Mouse (Mus musculus) megakaryocyte, embryonic 14.5 days (primary cell): ENCODE data around the gene Tmem95. TPM values are rescaled to one million over a fixed set of nuclear protein-coding genes. Genes with fewer than 3 reads are reported as not detected.

ENCODE experiments used
- H3K27me3 ChIP-seq: replicated peaks from 2 replicates; pipeline ENCODE3; 2012; ENCODE audit warnings: inconsistent platforms
- H3K36me3 ChIP-seq: replicated peaks from 2 replicates; pipeline ENCODE3; 2012; ENCODE audit warnings: low read length, inconsistent platforms, mixed read lengths
- H3K4me1 ChIP-seq: 2 replicates; pipeline ENCODE4 v1.6.1; 2012; ENCODE audit warnings: inconsistent platforms
- H3K4me3 ChIP-seq: replicated peaks from 2 replicates; pipeline ENCODE3; 2012; ENCODE audit warnings: moderate library complexity, mild to moderate bottlenecking, inconsistent platforms
- H3K9me3 ChIP-seq: 2 replicates; pipeline ENCODE4 v1.6.1; 2012; ENCODE audit warnings: inconsistent platforms
- FLI1 ChIP-seq: IDR thresholded peaks from 2 replicates; pipeline ENCODE4 v1.6.1; 2012; ENCODE audit warnings: low read length, inconsistent platforms, mixed read lengths
- GATA1 ChIP-seq: IDR thresholded peaks from 3 replicates; pipeline ENCODE4 v1.6.1; 2012; ENCODE audit warnings: mixed read lengths, low read length, inconsistent platforms, borderline replicate concordance
- polyA plus RNA-seq: library from polyadenylated mRNA; stranded (reverse); fragments of >175 nt; gene quantifications from 2 replicates; pipeline ENCODE4 v1.2.3, GENCODE M21; 2012; ENCODE audit warnings: low replicate concordance; ENCODE audit not compliant: insufficient read depth

Tmem95 gene
- polyA plus RNA-seq, 1 experiment, result not detected

- TF ChIP-seq GATA1, result no peak
- no peak for TF ChIP-seq FLI1
- peak overlapping the region; percentile 95 for H3K4me3 ChIP-seq
- peaks cover 80% of the 10 kb centered on the region for H3K4me1 ChIP-seq
- peaks cover 30% of the 10 kb centered on the region for H3K36me3 ChIP-seq
- H3K9me3 ChIP-seq, result no peaks in the 10 kb centered on the region
- no peaks in the 10 kb centered on the region for H3K27me3 ChIP-seq
These were observed 2.7 kb upstream of the Tmem95 start for GRCm38 (mm10) chr11:69880506-69880852.

DNA sequence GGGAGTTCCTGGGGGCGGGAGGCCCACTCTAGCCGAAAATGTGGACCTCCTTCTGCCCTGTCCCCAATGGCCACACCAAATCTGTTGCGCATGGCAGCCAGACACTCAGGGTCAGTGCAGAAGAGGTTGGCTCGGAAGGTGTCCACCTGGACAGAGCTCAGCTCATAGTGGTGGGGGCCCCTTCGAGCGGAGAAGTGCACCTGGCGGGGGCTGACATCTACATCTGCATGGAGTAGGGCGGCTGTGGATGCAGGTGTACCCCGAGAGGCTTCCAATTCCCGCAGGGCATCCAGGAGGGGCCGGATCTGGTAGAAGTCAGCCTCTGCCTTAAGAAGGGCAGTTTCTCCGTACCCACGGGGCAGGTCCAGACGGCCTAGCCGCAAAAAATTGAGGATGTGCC lies 1.9 kb upstream of the Tmem95 start:
- Histone ChIP-seq H3K36me3 (peaks cover 22% of the 10 kb centered on the region), H3K27me3 (peaks cover under 1% of the 10 kb centered on the region), H3K9me3 (no peaks in the 10 kb centered on the region), H3K4me3 (peak overlapping the region; percentile 95), H3K4me1 (peaks cover 84% of the 10 kb centered on the region)
- TF ChIP-seq GATA1 (no peak), FLI1 (no peak)

- no peak for TF ChIP-seq FLI1
- H3K4me1 ChIP-seq, result peaks cover 78% of the 10 kb centered on the region
- no peaks in the 10 kb centered on the region for H3K9me3 ChIP-seq
- H3K27me3 ChIP-seq, result peaks cover 6% of the 10 kb centered on the region
- H3K4me3 ChIP-seq, result peak overlapping the region; percentile 95
- H3K36me3 ChIP-seq, result peaks cover 15% of the 10 kb centered on the region
These were observed 1.1 kb upstream of the Tmem95 start for GRCm38 (mm10) chr11:69878952-69879351.

GRCm38 (mm10) chr11:69878399-69878798 lies 581 bp upstream of the Tmem95 start:
- H3K4me1 ChIP-seq, result peaks cover 73% of the 10 kb centered on the region
- H3K9me3 ChIP-seq, result no peaks in the 10 kb centered on the region
- TF ChIP-seq GATA1 (no peak), FLI1 (no peak)
- peaks cover 9% of the 10 kb centered on the region for H3K36me3 ChIP-seq
- H3K4me3 ChIP-seq, result peak overlapping the region; percentile 40
- peaks cover 6% of the 10 kb centered on the region for H3K27me3 ChIP-seq

GRCm38 (mm10) chr11:69876867-69877266 lies 951 bp downstream of the Tmem95 start:
- Histone ChIP-seq H3K36me3 (peaks cover 2% of the 10 kb centered on the region), H3K4me1 (peaks cover 67% of the 10 kb centered on the region), H3K4me3 (peak overlapping the region; percentile 67), H3K27me3 (peaks cover 6% of the 10 kb centered on the region), H3K9me3 (no peaks in the 10 kb centered on the region)
- no peak for TF ChIP-seq FLI1
- TF ChIP-seq GATA1, result no peak

DNA sequence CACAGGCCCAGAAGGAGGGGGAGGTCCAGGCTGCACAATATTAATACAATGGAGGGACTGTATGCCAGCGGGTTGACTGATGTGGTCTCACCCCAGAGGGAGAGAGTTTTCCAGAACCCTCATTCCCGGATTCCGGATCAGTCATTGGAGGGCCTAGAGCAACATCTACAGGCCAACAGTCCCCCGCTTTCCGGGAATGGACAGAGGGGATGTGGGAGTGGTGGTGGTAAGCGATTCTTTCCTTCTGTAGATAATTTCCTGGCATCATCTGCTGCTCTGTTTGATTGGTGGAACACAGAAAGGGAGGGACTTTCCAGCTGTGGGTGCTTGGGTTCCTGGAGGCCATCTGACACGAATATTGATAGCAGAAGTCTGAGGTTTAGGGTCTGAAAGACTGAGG lies 1.6 kb downstream of the Tmem95 start:
- TF ChIP-seq GATA1, result no peak
- TF ChIP-seq FLI1, result no peak
- H3K4me3 ChIP-seq, result peak overlapping the region; percentile 42
- no peaks in the 10 kb centered on the region for H3K9me3 ChIP-seq
- peaks cover 2% of the 10 kb centered on the region for H3K36me3 ChIP-seq
- peaks cover 60% of the 10 kb centered on the region for H3K4me1 ChIP-seq
- peaks cover 6% of the 10 kb centered on the region for H3K27me3 ChIP-seq

GRCm38 (mm10) chr11:69872451-69872850 lies 5.4 kb downstream of the Tmem95 start:
- Histone ChIP-seq H3K4me3 (no peak overlapping the region), H3K36me3 (no peaks in the 10 kb centered on the region), H3K9me3 (no peaks in the 10 kb centered on the region), H3K4me1 (peaks cover 23% of the 10 kb centered on the region), H3K27me3 (peaks cover 18% of the 10 kb centered on the region)
- TF ChIP-seq FLI1, result no peak
- TF ChIP-seq GATA1, result no peak

GRCm38 (mm10) chr11:69871822-69872221 lies 6.0 kb downstream of the Tmem95 start:
- no peaks in the 10 kb centered on the region for H3K36me3 ChIP-seq
- H3K4me3 ChIP-seq, result no peak overlapping the region
- peaks cover 24% of the 10 kb centered on the region for H3K27me3 ChIP-seq
- H3K4me1 ChIP-seq, result peaks cover 22% of the 10 kb centered on the region
- H3K9me3 ChIP-seq, result no peaks in the 10 kb centered on the region
- no peak for TF ChIP-seq FLI1
- no peak for TF ChIP-seq GATA1

GRCm38 (mm10) chr11:69870289-69871069 lies 7.3 kb downstream of the Tmem95 start:
- no peaks in the 10 kb centered on the region for H3K36me3 ChIP-seq
- no peak overlapping the region for H3K4me3 ChIP-seq
- TF ChIP-seq FLI1 (no peak), GATA1 (no peak)
- peaks cover 30% of the 10 kb centered on the region for H3K27me3 ChIP-seq
- H3K9me3 ChIP-seq, result no peaks in the 10 kb centered on the region
- H3K4me1 ChIP-seq, result peaks cover 8% of the 10 kb centered on the region

GRCm38 (mm10) chr11:69867335-69867734 lies 10.5 kb downstream of the Tmem95 start:
- H3K36me3 ChIP-seq, result no peaks in the 10 kb centered on the region
- peaks cover 10% of the 10 kb centered on the region for H3K4me1 ChIP-seq
- TF ChIP-seq GATA1 (no peak), FLI1 (no peak)
- no peaks in the 10 kb centered on the region for H3K9me3 ChIP-seq
- H3K27me3 ChIP-seq, result peaks cover 30% of the 10 kb centered on the region
- no peak overlapping the region for H3K4me3 ChIP-seq

DNA sequence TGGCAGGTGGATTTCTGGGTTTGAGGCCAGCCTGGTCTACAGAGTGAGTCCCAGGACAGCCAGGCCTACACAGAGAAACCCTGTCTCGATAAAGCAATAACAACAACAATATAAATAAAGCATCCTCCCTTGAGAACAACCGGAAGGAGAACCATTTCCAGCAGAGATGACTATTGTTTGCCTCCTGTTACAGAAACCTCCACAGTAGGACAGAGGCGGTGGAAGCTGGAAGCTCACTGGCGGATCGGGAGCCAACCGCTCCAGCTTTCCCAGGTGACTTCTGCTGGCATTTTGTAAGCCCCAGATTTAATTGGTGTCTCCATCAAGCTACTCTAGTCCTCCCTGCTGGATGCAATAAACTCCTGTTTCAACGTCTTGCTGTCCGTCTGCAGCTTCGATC lies 12.3 kb downstream of the Tmem95 start:
- Histone ChIP-seq H3K4me3 (no peak overlapping the region), H3K27me3 (peaks cover 32% of the 10 kb centered on the region), H3K9me3 (no peaks in the 10 kb centered on the region), H3K4me1 (peaks cover 10% of the 10 kb centered on the region), H3K36me3 (no peaks in the 10 kb centered on the region)
- TF ChIP-seq FLI1 (no peak), GATA1 (no peak)
